Mouse (Mus musculus): ENCODE data around the gene Ddc. TPM values are rescaled to one million over a fixed set of nuclear protein-coding genes. Genes with fewer than 3 reads are reported as not detected.

Gene Ddc
- total and polyA plus RNA-seq, 3 experiments: 0.13 to 3.0 TPM; not detected in 1

- Histone ChIP-seq H3K4me1 (ENCODE audit: insufficient read depth, low read depth, low read length) (no peaks in the 10 kb centered on the region), H3K27me3 (ENCODE audit: insufficient read depth, low read length) (peaks cover 53% of the 10 kb centered on the region), H3K9me3 (replicated peaks) (no peaks in the 10 kb centered on the region), H3K36me3 (replicated peaks) (no peaks in the 10 kb centered on the region), H3K4me3 (ENCODE audit: low read depth, low read length) (no peak overlapping the region)
- TF ChIP-seq TAL1 (conservative IDR thresholded peaks at IDR 0.05; ENCODE audit: low read depth, low read length): no peak
- no peak for TF ChIP-seq POLR2AphosphoS5 (IDR thresholded peaks at IDR 0.05; ENCODE audit: insufficient replicate concordance, low read depth, low read length)
- no peak for TF ChIP-seq GATA2 (IDR thresholded peaks at IDR 0.05; ENCODE audit: borderline replicate concordance, low read depth, low read length)
- DNase-seq (ENCODE audit: low spot score) (no peak), ATAC-seq (ENCODE audit: extremely low read depth, insufficient number of reproducible peaks, low FRiP score, poor library complexity, severe bottlenecking) (no peak)
Measured at GRCm38 (mm10) chr11:11898496-11898895, 552 bp upstream of the Ddc start.

GRCm38 (mm10) chr11:11895479-11895878, 2.5 kb downstream of the Ddc start:
- Histone ChIP-seq H3K9me3 (replicated peaks) (no peaks in the 10 kb centered on the region), H3K4me3 (ENCODE audit: low read depth, low read length) (no peak overlapping the region)

GRCm38 (mm10) chr11:11893769-11894168, 4.2 kb downstream of the Ddc start:
- Histone ChIP-seq H3K4me3 (ENCODE audit: low read depth, low read length) (no peak overlapping the region), H3K36me3 (replicated peaks) (no peaks in the 10 kb centered on the region), H3K9me3 (replicated peaks) (no peaks in the 10 kb centered on the region), H3K27me3 (ENCODE audit: insufficient read depth, low read length) (peaks cover 69% of the 10 kb centered on the region), H3K4me1 (ENCODE audit: insufficient read depth, low read depth, low read length) (peaks cover 5% of the 10 kb centered on the region)
- no peak for DNase-seq (ENCODE audit: low spot score)
- TF ChIP-seq POLR2AphosphoS5 (IDR thresholded peaks at IDR 0.05; ENCODE audit: insufficient replicate concordance, low read depth, low read length): no peak
- TF ChIP-seq GATA1 (IDR thresholded peaks at IDR 0.05; ENCODE audit: borderline replicate concordance, low read length): no peak
- TF ChIP-seq GATA2 (IDR thresholded peaks at IDR 0.05; ENCODE audit: borderline replicate concordance, low read depth, low read length): no peak
- ATAC-seq (ENCODE audit: extremely low read depth, insufficient number of reproducible peaks, low FRiP score, poor library complexity, severe bottlenecking): no peak

More at GRCm38 (mm10) chr11:11895479-11895878, 2.5 kb downstream of the Ddc start:
- H3K27me3 ChIP-seq (ENCODE audit: insufficient read depth, low read length): peaks cover 60% of the 10 kb centered on the region
- DNase-seq (ENCODE audit: low spot score) (no peak), ATAC-seq (ENCODE audit: extremely low read depth, insufficient number of reproducible peaks, low FRiP score, poor library complexity, severe bottlenecking) (no peak)
- TF ChIP-seq GATA1 (IDR thresholded peaks at IDR 0.05; ENCODE audit: borderline replicate concordance, low read length) (no peak), CTCF (IDR thresholded peaks at IDR 0.05; ENCODE audit: low read depth, low read length) (no peak), POLR2AphosphoS5 (IDR thresholded peaks at IDR 0.05; ENCODE audit: insufficient replicate concordance, low read depth, low read length) (no peak), GATA2 (IDR thresholded peaks at IDR 0.05; ENCODE audit: borderline replicate concordance, low read depth, low read length) (no peak), TAL1 (conservative IDR thresholded peaks at IDR 0.05; ENCODE audit: low read depth, low read length) (no peak)
- no peaks in the 10 kb centered on the region for H3K4me1 ChIP-seq (ENCODE audit: insufficient read depth, low read depth, low read length)
- no peaks in the 10 kb centered on the region for H3K36me3 ChIP-seq (replicated peaks)

- TF ChIP-seq GATA1 (IDR thresholded peaks at IDR 0.05; ENCODE audit: borderline replicate concordance, low read length) (no peak), POLR2AphosphoS5 (IDR thresholded peaks at IDR 0.05; ENCODE audit: insufficient replicate concordance, low read depth, low read length) (no peak)
- Histone ChIP-seq H3K4me3 (ENCODE audit: low read depth, low read length) (no peak overlapping the region), H3K9me3 (replicated peaks) (no peaks in the 10 kb centered on the region), H3K36me3 (replicated peaks) (no peaks in the 10 kb centered on the region), H3K4me1 (ENCODE audit: insufficient read depth, low read depth, low read length) (peaks cover 11% of the 10 kb centered on the region), H3K27me3 (ENCODE audit: insufficient read depth, low read length) (peaks cover 69% of the 10 kb centered on the region)
- no peak for DNase-seq (ENCODE audit: low spot score)
- no peak for ATAC-seq (ENCODE audit: extremely low read depth, insufficient number of reproducible peaks, low FRiP score, poor library complexity, severe bottlenecking)
Measured at GRCm38 (mm10) chr11:11892993-11893602, 4.8 kb downstream of the Ddc start.

- ATAC-seq (ENCODE audit: extremely low read depth, insufficient number of reproducible peaks, low FRiP score, poor library complexity, severe bottlenecking) (no peak), DNase-seq (ENCODE audit: low spot score) (no peak)
- no peaks in the 10 kb centered on the region for H3K36me3 ChIP-seq (replicated peaks)
- no peak overlapping the region for H3K4me3 ChIP-seq (ENCODE audit: low read depth, low read length)
- no peaks in the 10 kb centered on the region for H3K9me3 ChIP-seq (replicated peaks)
- peaks cover 70% of the 10 kb centered on the region for H3K27me3 ChIP-seq (ENCODE audit: insufficient read depth, low read length)
- TF ChIP-seq POLR2AphosphoS5 (IDR thresholded peaks at IDR 0.05; ENCODE audit: insufficient replicate concordance, low read depth, low read length) (no peak), TAL1 (conservative IDR thresholded peaks at IDR 0.05; ENCODE audit: low read depth, low read length) (no peak), GATA2 (IDR thresholded peaks at IDR 0.05; ENCODE audit: borderline replicate concordance, low read depth, low read length) (no peak), GATA1 (IDR thresholded peaks at IDR 0.05; ENCODE audit: borderline replicate concordance, low read length) (no peak), CTCF (IDR thresholded peaks at IDR 0.05; ENCODE audit: low read depth, low read length) (no peak)
- H3K4me1 ChIP-seq (ENCODE audit: insufficient read depth, low read depth, low read length): peaks cover 16% of the 10 kb centered on the region
Measured at GRCm38 (mm10) chr11:11891832-11892231, 6.1 kb downstream of the Ddc start.

GRCm38 (mm10) chr11:11890139-11890741, 7.7 kb downstream of the Ddc start:
- no peak for ATAC-seq (ENCODE audit: extremely low read depth, insufficient number of reproducible peaks, low FRiP score, poor library complexity, severe bottlenecking)
- peaks cover 70% of the 10 kb centered on the region for H3K27me3 ChIP-seq (ENCODE audit: insufficient read depth, low read length)
- H3K4me1 ChIP-seq (ENCODE audit: insufficient read depth, low read depth, low read length): peaks cover 32% of the 10 kb centered on the region
- no peak for TF ChIP-seq CTCF (IDR thresholded peaks at IDR 0.05; ENCODE audit: low read depth, low read length)
- TF ChIP-seq TAL1 (conservative IDR thresholded peaks at IDR 0.05; ENCODE audit: low read depth, low read length): no peak
- H3K36me3 ChIP-seq (replicated peaks): no peaks in the 10 kb centered on the region
- no peak for DNase-seq (ENCODE audit: low spot score)
- no peaks in the 10 kb centered on the region for H3K9me3 ChIP-seq (replicated peaks)
- H3K4me3 ChIP-seq (ENCODE audit: low read depth, low read length): no peak overlapping the region

GRCm38 (mm10) chr11:11888727-11889126, 9.2 kb downstream of the Ddc start:
- Histone ChIP-seq H3K4me1 (ENCODE audit: insufficient read depth, low read depth, low read length) (peaks cover 41% of the 10 kb centered on the region), H3K36me3 (replicated peaks) (no peaks in the 10 kb centered on the region)
- TF ChIP-seq CTCF (IDR thresholded peaks at IDR 0.05; ENCODE audit: low read depth, low read length): no peak
- TF ChIP-seq GATA1 (IDR thresholded peaks at IDR 0.05; ENCODE audit: borderline replicate concordance, low read length): no peak
- TF ChIP-seq POLR2AphosphoS5 (IDR thresholded peaks at IDR 0.05; ENCODE audit: insufficient replicate concordance, low read depth, low read length): no peak
- TF ChIP-seq TAL1 (conservative IDR thresholded peaks at IDR 0.05; ENCODE audit: low read depth, low read length): no peak
- no peak for TF ChIP-seq GATA2 (IDR thresholded peaks at IDR 0.05; ENCODE audit: borderline replicate concordance, low read depth, low read length)

More at GRCm38 (mm10) chr11:11888727-11889126, 9.2 kb downstream of the Ddc start:
- Histone ChIP-seq H3K9me3 (replicated peaks) (no peaks in the 10 kb centered on the region), H3K27me3 (ENCODE audit: insufficient read depth, low read length) (peaks cover 65% of the 10 kb centered on the region), H3K4me3 (ENCODE audit: low read depth, low read length) (no peak overlapping the region)
- DNase-seq (ENCODE audit: low spot score) (no peak), ATAC-seq (ENCODE audit: extremely low read depth, insufficient number of reproducible peaks, low FRiP score, poor library complexity, severe bottlenecking) (no peak)
